Mouse (Mus musculus) ovary, postnatal 36 days (tissue): Measurements from ENCODE around the gene Hmgb1.

Experiments used
- DNase-seq: peaks from one replicate; pipeline ENCODE4 v3.0.0; 2022; ENCODE audit warnings: low spot score, mixed read lengths

The Hmgb1 gene

DNA sequence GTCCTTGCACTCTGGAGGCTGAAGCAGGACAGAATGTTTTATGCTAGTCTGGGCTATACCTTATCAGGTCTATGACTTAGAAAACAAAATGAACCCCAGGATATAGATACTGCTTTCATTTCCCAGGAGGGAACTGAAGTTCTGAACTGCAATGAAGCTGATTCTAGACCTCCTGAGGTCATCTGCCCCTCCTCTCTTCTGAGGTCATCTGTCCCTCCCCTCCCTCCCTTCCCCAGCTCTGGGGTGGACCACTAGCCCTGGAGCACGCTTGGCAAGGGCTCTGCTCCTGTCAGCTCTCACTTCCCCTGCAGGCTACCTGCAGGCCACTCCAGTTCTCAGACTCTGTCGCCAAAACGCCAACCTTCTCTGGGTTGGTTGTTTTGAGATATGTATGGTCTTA, 84.2 kb downstream of the Hmgb1 start:
- no peak for DNase-seq

DNA sequence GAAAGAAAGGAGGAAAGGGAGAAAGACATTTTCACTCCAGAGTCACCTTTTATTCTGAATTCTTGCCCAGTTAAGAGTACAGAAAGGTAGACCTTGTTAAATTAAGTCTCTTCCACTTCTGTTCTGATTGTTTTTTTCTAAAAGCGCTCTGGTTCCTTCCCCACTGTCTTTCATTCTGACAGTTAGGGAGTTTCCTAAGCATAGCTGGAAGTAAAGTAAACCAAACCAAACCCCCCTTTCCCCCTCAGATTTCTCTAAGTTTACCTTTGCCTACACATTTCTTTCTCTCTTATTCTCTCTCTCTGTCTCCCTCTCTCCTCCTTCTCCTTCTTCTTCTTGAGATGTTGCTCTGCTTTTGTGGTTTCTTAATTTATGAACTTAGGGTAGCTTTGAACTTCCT, 85.3 kb downstream of the Hmgb1 start:
- no peak for DNase-seq

DNA sequence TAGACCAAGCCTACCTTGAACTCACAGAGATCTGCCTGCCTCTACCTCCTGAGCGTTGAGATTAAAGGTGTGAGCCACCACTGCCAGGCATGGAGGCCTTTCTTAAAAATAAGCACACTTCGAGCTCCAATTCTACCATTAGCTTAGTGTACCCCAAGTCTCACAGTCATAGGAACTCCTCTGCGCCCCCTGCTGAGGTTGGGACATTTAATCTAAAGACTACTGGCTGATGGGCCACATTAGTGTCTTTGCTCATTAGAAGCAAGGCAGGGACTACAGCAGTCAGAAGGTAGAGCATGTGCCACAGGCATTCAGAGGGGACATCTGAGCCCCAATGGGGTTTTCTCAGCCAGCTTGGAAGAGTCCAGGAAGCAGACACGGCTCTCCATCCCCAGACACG, 86.4 kb downstream of the Hmgb1 start:
- no peak for DNase-seq

DNA sequence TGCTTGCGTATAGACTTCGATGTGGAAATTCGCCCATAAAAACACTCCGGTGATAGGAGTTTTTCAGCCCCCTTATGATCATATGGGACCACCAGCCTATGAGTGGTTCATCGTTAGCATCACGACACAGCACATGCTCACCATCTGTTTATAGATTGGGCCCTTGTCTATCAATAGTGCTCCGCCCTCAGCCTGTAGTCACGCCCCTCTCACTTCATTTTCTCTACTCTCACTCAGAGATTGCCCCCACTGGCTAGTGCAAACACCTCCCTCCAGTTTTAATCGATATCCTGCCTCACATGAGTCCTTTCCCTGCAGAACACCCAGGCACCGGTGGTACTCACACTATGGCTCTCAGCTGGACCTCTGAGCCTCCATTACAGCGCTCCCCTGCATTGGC, 88.0 kb downstream of the Hmgb1 start:
- no peak for DNase-seq

DNA sequence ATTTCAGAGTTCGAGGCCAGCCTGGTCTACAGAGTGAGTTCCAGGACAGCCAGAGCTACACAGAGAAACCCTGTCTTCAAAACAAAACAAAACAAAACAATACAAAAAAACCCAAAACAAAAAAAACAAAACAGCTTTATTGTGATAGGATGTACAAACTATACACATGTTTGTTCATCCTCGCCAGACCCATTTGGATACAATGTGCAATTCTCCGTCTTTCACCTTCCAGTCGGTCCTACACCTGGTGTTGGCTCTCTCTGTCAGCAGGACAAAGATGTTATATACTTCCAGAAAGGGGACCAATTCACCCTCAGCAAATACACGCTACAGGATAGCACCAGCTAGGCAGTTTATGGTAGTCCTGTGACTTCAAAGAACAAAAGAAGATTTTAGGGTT, 91.4 kb downstream of the Hmgb1 start:
- DNase-seq, result no peak

DNA sequence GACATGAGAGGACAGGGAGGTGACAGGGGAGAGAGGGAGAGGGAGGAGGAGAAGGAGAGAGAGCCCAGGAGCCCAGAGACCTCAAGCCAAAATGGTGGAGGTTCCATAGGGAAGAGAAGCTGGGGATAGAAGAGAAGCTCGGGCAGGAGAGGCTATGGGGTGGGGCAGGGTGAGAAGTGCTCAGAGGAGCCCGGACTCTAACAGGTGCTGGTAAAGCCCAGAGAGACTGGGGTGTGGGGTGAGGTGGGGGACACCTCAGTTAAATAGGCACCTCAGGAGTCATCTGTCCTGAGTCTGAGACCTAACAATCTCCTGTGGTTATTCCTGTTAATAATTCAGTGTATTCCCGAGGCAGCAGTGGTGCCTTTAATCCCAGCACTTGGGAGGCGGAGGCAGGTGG, 91.8 kb downstream of the Hmgb1 start:
- DNase-seq, result no peak

DNA sequence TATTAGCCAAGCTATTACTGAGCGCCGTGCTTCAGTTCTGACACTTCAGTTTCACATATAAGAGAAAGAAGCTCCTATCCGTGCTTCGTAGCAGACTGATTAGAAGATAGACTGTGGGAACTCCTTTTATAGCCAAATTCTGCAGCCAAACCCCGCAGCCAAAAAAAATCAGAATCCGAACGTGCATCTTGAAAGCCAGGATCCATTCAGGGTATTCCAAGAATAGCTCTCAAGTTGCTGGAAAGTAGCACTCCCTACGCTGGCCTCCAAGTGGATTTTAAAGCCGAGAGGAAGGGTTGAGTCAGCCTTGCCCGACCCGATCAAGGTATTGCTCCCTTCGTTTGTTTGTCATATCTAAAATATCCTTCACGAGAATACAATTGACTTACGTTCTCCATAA, 93.0 kb downstream of the Hmgb1 start:
- DNase-seq, result no peak

DNA sequence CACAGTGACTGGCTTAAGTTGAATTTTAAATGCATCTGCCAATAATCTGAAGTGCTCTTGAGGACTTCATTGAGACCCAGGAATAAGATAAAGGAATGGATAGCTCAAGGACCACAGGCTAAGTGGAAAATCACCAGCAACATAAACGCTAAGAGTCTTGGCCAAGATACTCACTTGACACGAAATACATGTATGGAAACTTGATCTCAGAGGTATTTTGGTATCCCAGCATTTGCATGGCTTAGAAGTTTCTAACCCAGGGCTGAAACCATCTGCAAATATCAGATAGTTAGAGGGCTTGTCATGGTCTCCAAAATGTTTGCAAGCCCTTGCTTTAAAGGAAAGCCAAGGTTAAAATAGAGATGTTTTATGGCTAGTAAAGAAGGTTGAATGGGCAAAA, 94.4 kb downstream of the Hmgb1 start:
- DNase-seq, result no peak

DNA sequence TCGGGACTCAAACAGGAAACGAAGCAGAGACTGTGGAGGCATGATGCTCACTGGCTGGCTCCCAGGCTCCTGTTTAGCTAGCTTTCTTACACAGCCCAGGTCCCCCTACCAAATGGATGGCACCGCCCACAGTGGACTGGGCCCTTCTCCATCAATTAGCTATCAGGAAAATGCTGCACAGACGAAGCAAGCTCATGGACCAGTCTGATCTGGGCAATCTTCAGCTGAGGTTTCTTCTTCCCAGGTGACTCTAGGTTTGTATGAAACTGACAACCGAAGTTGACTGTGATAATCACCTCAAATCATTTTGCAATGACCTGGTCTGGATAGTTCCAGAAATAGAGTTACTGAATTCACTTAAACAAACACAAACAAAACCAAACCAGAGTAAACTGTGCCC, 94.8 kb downstream of the Hmgb1 start:
- no peak for DNase-seq

DNA sequence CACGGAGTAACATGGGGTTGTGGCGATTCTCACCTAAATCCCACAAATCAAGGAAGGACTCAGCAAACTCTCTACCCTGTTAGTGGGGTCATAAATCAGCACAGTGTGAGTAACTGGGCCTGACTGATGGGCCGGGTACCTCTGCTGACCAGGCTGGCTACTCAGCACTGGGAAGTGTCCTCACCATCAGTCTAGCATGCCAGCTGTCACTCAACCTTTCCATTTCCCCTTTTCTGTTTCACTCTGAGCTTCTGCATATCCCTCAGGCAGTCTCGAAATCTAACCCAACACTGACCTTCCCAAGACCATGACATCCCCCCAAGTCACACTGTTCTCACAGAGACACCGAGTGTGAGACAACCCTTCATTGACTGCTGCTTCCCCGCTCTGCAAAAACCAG, 95.4 kb downstream of the Hmgb1 start:
- no peak for DNase-seq

DNA sequence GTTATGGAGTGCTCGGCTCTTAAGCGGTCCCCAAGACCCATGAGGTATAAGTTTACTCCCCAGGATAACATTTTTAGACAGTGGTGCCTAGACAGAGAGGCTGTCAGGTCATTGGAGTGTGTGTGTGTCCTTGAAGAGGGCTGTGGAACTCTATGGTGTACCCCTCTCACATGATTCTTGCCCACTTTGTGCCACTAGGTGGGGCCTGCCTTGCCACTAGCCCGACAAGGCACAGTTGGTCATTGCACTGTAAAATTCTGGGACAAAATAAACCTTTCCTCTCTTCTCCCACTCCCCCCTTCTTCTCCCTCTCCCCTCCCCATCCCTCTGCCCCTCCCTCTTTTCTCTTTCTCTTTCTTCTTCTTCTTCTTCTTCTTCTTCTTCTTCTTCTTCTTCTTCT, 96.1 kb downstream of the Hmgb1 start:
- DNase-seq, result no peak

DNA sequence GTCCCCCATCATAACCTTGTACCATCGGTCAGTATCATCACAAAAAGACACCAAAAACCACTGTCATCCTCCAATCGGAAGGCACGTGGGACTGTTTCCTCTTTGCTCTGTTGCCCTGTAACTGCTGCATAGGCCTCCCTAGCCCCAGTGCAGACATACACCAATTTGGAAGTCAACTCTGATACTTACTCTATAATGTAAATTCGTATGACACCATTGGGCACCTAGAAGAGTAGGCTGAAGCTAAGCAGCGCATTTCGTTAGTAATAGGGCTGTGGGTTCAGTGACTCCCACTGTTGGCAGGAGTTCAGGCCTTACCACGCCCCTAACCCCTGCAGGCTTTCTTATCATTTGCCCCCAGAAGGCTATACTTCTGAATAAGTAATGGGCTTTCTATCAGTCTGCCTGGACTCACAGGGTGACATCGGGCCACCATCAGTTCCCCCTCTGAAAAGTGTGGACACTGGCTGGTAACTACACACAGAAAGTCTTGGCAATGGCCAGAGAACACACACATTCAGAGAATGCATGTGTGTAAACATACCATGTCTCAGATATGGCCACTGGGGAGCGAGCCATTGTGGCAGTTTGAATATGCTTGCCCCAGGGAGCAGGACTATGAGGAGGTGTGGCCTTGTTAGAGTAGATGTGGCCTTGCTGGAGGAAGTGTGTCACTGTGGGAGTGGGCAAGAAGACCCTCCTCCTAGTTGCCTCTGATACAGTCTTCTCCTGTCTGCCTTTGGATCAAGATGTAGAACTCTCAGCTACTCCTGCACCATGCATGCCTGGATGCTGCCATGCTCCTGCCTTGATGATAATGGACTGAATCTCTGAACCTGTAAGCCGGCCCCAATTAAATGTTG, 97.7 kb downstream of the Hmgb1 start:
- DNase-seq, result no peak

DNA sequence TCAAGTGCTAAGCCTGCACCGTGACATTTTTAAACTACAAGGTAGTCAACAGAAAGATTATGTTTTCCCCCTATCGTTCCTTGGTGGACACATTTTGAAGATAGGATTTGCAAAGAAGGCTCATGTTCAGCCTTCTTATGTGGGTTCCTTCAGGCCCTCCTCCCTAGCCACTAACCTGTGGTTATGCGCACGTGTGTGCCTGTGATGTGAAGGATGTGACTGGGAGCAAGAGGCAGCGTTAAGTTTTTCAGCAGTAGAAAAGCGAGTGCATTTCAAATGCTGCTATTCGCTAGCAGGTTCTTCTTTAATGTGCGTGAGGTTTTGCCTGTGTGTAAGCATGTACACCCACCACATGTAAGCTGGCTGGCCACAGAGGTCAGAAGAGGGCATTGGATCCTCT, 103.8 kb downstream of the Hmgb1 start:
- DNase-seq, result no peak

DNA sequence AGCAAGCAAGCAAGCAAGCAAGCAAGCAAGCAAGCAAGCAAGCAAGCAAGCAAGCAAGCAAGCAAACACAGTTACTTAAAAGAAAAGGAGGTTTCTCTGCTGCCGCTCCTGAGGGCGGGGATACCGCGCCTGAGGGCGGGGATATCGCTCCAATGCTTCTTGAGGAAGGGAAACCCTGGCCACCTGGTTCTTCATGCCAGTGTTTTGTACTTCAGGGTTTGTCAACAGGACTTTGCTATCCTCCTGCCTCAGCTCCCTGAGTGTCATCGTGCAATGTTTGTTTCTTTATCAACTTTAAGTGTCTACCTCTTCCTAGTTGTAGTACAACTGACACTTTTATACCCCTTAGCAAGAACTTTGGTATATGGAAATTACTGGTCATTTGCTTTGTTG, 104.5 kb downstream of the Hmgb1 start:
- DNase-seq, result no peak

DNA sequence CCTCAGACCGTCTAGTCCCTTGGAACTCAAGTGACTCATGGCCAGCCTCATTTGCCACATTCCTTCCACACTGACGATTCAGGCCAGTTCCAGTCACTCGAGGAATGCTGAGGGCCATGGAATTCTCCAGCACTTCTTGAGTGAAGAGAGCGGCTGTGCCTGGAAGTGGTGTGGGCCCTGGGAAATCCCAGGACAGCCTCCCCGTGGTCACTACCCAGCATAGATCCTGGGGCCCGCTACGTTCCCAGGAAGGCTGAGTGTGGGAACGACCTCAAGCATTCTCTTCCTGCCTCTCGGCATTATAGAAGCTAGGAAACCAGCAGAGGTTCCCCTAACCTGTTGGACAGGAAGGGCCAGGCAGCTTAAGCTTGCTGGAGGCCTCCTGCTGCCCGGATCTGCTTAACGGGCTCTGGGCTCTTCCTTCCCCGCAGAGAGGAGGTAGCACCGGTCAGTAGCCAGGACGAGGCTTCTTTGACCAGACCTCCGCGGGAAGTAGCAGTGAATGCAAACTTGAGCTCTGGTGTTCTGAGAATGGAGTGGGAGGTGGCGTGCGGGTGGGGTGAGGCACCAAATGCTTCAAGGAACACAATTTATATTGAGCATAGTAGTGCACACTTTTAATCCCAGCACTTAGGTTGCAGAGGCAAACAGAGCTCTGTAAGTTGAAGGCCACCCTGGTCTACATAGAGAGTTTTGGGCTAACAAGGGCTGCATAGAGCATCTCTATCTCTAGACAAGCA, 105.1 kb downstream of the Hmgb1 start:
- DNase-seq, result no peak

DNA sequence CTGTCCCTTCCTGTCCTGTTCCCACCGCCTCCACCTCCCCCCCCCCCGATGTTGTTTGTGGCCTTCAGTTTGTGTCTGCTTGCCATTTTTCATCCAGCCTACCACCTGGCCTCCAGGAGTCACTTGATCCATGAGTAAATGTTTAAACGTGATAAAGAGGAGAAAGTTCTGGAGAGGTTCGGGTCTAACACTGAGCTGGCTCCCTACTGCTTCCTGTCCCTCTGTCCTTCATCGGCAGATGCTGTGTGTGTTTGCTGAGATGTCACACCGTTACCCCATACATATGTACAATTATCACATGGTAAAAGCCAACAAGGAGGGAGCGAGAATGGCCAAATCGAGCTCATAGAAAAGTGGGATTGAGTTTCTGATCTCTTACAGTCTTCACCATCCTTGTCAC, 107.2 kb downstream of the Hmgb1 start:
- DNase-seq, result no peak

DNA sequence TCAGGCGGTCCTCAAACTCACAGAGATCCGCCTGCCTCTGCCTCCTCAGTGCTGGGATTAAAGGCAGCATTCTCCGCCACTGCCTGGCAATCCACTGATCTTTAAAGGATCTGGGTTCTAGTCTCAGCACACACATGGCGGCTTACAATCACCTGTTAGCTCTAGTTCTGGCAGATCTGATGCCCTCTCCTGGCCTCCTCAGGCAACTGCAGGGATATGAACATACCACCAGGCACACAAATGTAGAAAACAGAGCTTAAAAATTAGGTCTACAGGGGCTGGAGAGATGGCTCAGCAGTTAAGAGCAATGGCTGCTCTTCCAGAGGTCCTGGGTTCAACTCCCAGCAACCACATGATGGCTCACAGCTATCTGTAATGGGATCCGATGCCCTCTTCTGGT, 112.7 kb downstream of the Hmgb1 start:
- no peak for DNase-seq

DNA sequence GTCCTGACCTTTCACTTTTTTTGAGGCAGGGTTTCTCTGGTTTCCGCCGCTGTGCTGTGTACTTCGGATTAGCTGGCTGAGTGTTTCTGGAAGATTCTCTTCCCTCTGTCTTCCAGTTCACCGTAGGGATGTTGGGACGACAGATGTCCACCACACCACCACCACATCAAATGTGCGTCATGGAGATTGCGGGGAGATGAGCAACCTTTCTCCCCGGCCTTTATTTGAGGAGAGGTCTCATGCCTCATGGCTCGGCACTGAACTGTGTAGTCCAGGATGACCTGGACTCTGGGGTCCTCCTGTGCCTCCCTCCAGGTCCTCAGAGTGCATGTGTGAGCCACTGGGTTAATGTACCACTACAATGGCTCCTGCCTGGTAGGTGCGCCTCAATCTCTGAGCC, 115.5 kb downstream of the Hmgb1 start:
- DNase-seq, result no peak

DNA sequence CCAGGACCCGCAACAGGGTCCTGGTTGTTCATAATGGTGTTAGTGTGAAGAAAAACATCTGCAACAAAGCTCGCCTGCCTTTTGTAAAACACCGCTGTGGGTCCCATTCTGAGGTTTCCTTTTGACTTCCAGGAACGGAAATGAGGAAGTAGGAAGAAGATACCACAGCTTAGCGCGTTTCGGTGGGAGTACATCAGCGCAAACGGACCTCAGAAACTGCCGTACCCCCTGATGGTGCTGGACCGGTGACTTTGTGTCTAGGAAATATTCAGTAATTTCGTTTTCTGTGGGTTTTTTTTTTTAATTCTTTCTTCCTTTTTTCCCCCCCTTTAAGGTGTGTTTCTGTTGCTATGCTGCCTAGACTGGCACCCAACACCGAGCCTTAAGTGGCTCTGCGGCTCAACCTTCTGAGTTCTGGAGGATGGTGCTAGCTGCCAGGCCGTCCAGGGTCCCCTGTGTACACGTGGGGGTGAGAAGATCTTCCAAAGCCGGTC, 116.0 kb downstream of the Hmgb1 start:
- no peak for DNase-seq

DNA sequence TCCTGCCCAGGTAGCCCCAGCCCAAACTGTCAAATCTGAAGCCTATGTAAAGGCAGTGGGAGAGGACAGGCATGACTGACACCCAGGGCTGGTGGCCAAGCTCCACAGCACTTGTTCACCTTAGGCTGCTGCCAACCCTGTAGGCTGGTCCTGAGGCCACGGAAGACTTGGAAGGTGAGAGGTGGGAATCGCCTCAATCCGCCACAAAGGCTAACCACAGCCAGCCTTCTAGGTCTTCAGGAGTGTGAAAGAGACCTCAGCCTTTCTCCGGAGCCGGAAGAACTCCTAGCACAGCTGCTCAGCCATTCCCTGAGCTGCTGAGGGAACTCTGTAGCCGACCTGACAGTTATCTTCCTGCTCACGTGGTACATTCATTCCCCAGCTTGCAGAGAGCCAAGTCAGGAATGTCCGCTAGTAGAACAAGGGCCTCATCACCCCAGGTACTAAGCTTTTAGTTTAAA, 116.8 kb downstream of the Hmgb1 start:
- no peak for DNase-seq

DNA sequence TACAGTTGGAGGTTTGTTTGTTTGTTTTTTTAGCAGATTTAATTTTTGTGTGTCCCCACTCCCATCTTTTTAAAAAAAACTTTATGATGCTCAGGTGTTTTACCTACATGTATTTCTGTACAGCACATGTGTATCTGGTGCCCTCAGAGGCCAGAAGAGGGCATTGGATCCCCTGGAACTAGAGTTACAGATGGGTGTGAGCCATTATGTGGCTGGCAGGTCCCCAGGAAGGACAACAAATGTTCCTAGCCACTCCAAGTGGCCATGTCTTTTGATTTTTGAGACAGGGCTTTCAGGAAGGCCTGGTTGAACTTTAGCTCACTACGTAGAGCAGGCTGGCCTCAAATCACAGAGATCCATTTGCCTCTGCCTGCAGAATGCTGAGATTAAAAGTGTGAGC, 121.5 kb downstream of the Hmgb1 start:
- no peak for DNase-seq

DNA sequence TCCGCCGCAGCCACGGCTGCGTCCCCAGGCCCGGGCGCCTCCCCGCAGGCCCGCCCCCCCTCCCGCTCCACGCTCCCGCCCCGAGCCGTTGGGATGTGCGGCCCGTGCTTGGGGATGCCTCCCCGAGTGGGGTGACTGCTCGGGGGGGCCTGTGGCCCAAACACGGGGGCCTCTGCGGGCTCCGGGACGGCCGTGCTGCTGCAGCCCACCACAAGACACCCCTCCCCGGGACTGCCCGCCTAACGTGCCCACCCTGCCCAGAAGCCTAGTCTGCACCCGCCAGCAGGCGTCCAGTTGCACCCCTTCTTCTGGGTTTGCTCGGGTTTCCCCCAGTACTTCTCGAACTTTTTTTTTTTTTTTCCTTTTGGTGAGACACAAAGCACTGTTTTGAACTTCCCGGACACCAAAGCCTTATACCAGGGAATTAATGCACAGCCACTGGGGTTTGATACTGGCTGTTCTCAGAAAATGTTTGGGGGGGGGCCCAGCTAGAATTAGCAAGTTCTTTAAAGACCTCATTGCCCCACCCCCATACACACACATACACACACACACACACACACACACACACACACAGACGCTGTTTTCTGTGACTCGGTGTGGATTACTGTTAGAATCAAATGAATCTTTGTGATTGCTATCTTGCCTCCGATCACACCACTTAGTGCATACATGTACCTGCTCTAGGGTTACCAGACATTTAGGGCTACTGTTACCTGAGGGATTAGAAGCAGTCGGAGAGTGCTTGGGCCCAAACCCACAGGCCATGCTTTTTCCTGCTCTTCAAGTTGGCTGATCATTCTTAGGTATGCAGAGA, 130.7 kb downstream of the Hmgb1 start:
- no peak for DNase-seq
